Mouse (Mus musculus) limb, embryonic 11.5 days (tissue): ENCODE measurements at regions not wholly inside any gene's neighbourhood (a gene's known extent, or its start where the extent isn't known, plus 50 kb on each side); places are given as distances from the start of the nearest gene placed in this dataset.
"Not testable (repeated sequence)": the region's sequence is repeated elsewhere in the genome, so short reads cannot be mapped to it uniquely, and the experiment has no call there.

Experiments
- ATAC-seq: fragments of 200-750 bp; cut with Nextera tagmentation; 2 replicates; pipeline ENCODE4 v1.8.0; 2017; ENCODE audit warnings: low read depth; ENCODE audit not compliant: insufficient number of reproducible peaks, low FRiP score, low TSS enrichment
- DNase-seq: peaks from one replicate; pipeline ENCODE4 v3.0.0-alpha.2; 2015; ENCODE audit warnings: low spot score
- H3K27ac ChIP-seq: fragments of 300-500 bp; sonication (generic); replicated peaks from 2 replicates; pipeline ENCODE4 v1.5.1; 2014; ENCODE audit warnings: low read depth, mild to moderate bottlenecking, low read length
- H3K27me3 ChIP-seq: fragments of 300-500 bp; sonication (generic); 2 replicates; pipeline ENCODE4 v1.6.1; 2014; ENCODE audit warnings: mild to moderate bottlenecking, low read length, mixed read lengths; ENCODE audit not compliant: control insufficient read depth, insufficient read depth
- H3K36me3 ChIP-seq: fragments of 300-500 bp; sonication (generic); 2 replicates; pipeline ENCODE4 v1.6.1; 2014; ENCODE audit warnings: mild to moderate bottlenecking, low read length, moderate library complexity, mixed read lengths; ENCODE audit not compliant: control insufficient read depth, insufficient read depth
- H3K4me1 ChIP-seq: fragments of 300-500 bp; sonication (generic); 2 replicates; pipeline ENCODE4 v1.6.1; 2014; ENCODE audit warnings: low read length, mixed read lengths; ENCODE audit not compliant: control insufficient read depth, insufficient read depth
- H3K4me2 ChIP-seq: fragments of 300-500 bp; sonication (generic); 2 replicates; pipeline ENCODE4 v1.6.1; 2014; ENCODE audit warnings: low read depth, mild to moderate bottlenecking, moderate library complexity; ENCODE audit not compliant: severe bottlenecking
- H3K4me3 ChIP-seq: fragments of 300-500 bp; sonication (generic); 2 replicates; pipeline ENCODE4 v1.5.1; 2014; ENCODE audit warnings: low read depth, low read length
- H3K9ac ChIP-seq: fragments of 300-500 bp; sonication (generic); 2 replicates; pipeline ENCODE4 v1.6.1; 2014; ENCODE audit warnings: mild to moderate bottlenecking, low read length
- H3K9me3 ChIP-seq: fragments of 300-500 bp; sonication (generic); 2 replicates; pipeline ENCODE4 v1.6.1; 2016; ENCODE audit warnings: low read length; ENCODE audit not compliant: control insufficient read depth
- WGBS: fragments of 180-500 bp; shearing (Covaris S2); extraction: QIAGEN DNeasy Blood & Tissue Kit; methylation state at CpG from one replicate; pipeline ENCODE4 v1.1.7; 2014; 5-methylcytosine and 5-hydroxymethylcytosine counted together

GRCm38 (mm10) chr11:63238655-63239054 is 109.9 kb downstream of the Pmp22 start:
- Histone ChIP-seq H3K36me3 (no peaks in the 10 kb centered on the region), H3K4me3 (no peak overlapping the region), H3K9me3 (no peaks in the 10 kb centered on the region; the same call in 1 of the 2 replicates), H3K4me1 (peaks cover 9% of the 10 kb centered on the region), H3K9ac (no peak overlapping the region), H3K27ac (no peak overlapping the region), H3K4me2 (no peak overlapping the region), H3K27me3 (no peaks in the 10 kb centered on the region)
- DNase-seq (no peak), ATAC-seq (no peak)
- WGBS = 83% methylated on average over 4 of the region's 4 CpGs

DNA sequence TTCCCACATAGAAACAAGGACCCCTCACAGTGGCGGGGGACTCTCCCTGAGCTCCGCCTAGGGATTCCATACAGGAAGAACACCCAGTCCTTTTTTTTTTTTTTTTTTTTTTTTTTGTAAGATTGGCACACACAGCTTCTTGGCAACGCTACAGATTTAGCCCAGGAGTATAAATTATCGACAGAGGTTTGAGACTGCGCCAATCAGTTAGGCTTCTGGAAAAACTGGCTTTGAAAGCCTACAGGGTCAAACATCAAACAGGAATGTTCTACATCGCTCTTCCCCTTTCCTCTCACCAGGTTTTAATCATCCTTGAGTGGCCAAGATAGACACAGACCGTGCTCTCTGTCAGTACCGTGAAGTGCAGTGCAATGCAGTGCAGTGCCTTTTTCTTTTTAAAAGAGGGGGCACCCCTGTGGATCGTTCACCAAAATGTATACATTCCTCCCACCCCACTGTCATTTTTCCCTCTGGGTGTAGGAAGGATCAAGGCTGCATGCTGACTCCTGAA is 115.2 kb downstream of the Pmp22 start:
- Histone ChIP-seq H3K4me3 (no peak overlapping the region), H3K4me1 (peaks cover 4% of the 10 kb centered on the region; the same call in 1 of the 2 replicates), H3K27me3 (no peaks in the 10 kb centered on the region), H3K4me2 (no peak overlapping the region), H3K9ac (no peak overlapping the region), H3K36me3 (no peaks in the 10 kb centered on the region), H3K27ac (no peak overlapping the region), H3K9me3 (no peaks in the 10 kb centered on the region; the same call in 1 of the 2 replicates)
- ATAC-seq (no peak), DNase-seq (no peak)
- WGBS = 68% methylated on average over 9 of the region's 9 CpGs

DNA sequence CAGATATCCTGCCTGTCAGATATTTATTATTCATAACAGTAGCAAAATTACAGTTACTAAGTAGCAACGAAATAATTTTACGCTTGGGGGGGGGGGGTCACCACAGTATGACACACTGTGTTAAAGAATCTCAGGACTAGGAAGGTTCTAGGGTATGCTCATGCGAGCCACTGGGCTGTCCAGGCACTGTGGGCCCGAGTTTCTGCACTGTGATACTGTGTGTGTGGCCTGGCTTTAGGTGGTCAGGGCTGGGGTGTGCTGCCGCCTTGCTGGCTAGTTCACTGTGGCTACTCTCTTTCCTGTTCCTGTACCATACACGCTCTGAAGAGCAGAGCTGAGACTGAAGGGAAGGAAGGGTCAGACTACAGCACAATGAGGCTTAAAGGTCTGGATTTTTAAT is 116.3 kb downstream of the Pmp22 start:
- Histone ChIP-seq H3K36me3 (no peaks in the 10 kb centered on the region), H3K27ac (no peak overlapping the region), H3K9ac (no peak overlapping the region), H3K9me3 (no peaks in the 10 kb centered on the region; the same call in 1 of the 2 replicates), H3K4me2 (no peak overlapping the region), H3K4me1 (peaks cover 4% of the 10 kb centered on the region; the same call in 1 of the 2 replicates), H3K4me3 (no peak overlapping the region), H3K27me3 (no peaks in the 10 kb centered on the region)
- no peak for DNase-seq
- ATAC-seq = no peak
- WGBS = 69% methylated on average over 6 of the region's 6 CpGs

DNA sequence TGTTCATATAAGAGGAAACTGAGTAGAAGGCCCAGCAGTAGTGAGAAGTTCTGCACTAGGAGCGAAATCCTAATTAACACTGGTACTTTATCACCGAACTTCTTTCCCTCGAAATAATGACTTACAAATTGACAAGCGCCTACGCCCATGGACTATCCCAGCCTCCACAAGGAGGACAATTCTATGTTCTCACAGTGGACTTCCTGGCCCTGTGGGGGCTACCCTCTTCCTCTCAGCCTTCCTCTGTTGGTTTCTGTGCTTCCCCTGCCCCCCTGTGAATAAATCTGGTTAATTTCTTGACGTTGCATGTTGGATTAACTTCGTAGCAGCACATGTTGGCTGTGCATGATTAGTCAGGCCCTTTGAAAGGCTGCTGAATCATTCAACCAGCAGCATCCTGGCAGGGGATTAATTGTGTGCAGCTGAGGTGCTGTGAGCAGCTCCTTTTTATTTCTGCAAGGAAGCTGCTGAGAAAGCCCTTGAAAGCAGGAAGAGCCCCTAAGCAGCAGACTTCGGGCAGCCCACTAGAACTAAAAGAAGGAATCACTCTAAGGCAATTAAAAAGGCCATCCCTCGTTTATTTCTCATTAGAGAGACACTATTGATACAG is 117.4 kb downstream of the Pmp22 start:
- peaks cover 6% of the 10 kb centered on the region; the same call in 1 of the 2 replicates for H3K4me1 ChIP-seq
- H3K9me3 ChIP-seq = no peaks in the 10 kb centered on the region; the same call in 1 of the 2 replicates
- no peaks in the 10 kb centered on the region for H3K27me3 ChIP-seq
- H3K4me3 ChIP-seq = no peak overlapping the region
- ATAC-seq (no peak), DNase-seq (peak; percentile 63)
- H3K9ac ChIP-seq = no peak overlapping the region
- H3K36me3 ChIP-seq = no peaks in the 10 kb centered on the region
- no peak overlapping the region for H3K27ac ChIP-seq
- 33% methylated on average over 9 of the region's 9 CpGs for WGBS
- H3K4me2 ChIP-seq = no peak overlapping the region

GRCm38 (mm10) chr11:63252012-63252856 is 123.5 kb downstream of the Pmp22 start:
- no peak overlapping the region for H3K4me3 ChIP-seq
- H3K9ac ChIP-seq = no peak overlapping the region
- H3K27me3 ChIP-seq = no peaks in the 10 kb centered on the region
- H3K4me1 ChIP-seq = peaks cover 17% of the 10 kb centered on the region
- no peaks in the 10 kb centered on the region for H3K9me3 ChIP-seq
- ATAC-seq (no peak), DNase-seq (peak; percentile 31)
- H3K4me2 ChIP-seq = no peak overlapping the region
- H3K36me3 ChIP-seq = no peaks in the 10 kb centered on the region
- 49% methylated on average over 8 of the region's 8 CpGs for WGBS
- H3K27ac ChIP-seq = peak overlapping the region; percentile 65

- no peaks in the 10 kb centered on the region for H3K9me3 ChIP-seq
- DNase-seq (peak; percentile 72), ATAC-seq (peak; percentile 77)
- WGBS = 8% methylated on average over 5 of the region's 5 CpGs
- H3K4me1 ChIP-seq = peaks cover 17% of the 10 kb centered on the region
- no peaks in the 10 kb centered on the region for H3K36me3 ChIP-seq
- no peaks in the 10 kb centered on the region for H3K27me3 ChIP-seq
- H3K4me2 ChIP-seq = no peak overlapping the region
- no peak overlapping the region for H3K4me3 ChIP-seq
- no peak overlapping the region for H3K9ac ChIP-seq
- H3K27ac ChIP-seq = peak overlapping the region; percentile 36
Measured at GRCm38 (mm10) chr11:63252968-63253602, 124.3 kb downstream of the Pmp22 start.

- DNase-seq (peak; percentile 65), ATAC-seq (no peak)
- WGBS = 59% methylated on average over 9 of the region's 9 CpGs
- Histone ChIP-seq H3K36me3 (no peaks in the 10 kb centered on the region), H3K27me3 (no peaks in the 10 kb centered on the region), H3K4me1 (no peaks in the 10 kb centered on the region), H3K9ac (no peak overlapping the region), H3K4me2 (no peak overlapping the region), H3K27ac (no peak overlapping the region), H3K9me3 (no peaks in the 10 kb centered on the region), H3K4me3 (no peak overlapping the region)
Measured at GRCm38 (mm10) chr11:63264432-63265061, 135.8 kb downstream of the Pmp22 start.

GRCm38 (mm10) chr11:63266290-63266689 is 137.5 kb downstream of the Pmp22 start:
- not testable (repeated sequence) for H3K4me1 ChIP-seq, ATAC-seq, H3K9me3 ChIP-seq, H3K36me3 ChIP-seq, H3K4me3 ChIP-seq, DNase-seq, H3K9ac ChIP-seq, H3K4me2 ChIP-seq, H3K27me3 ChIP-seq, H3K27ac ChIP-seq
- 82% methylated on average over 2 of the region's 2 CpGs for WGBS
